Mouse (Mus musculus): ENCODE results near the gene Hnrnpul1. TPM values are rescaled to one million over a fixed set of nuclear protein-coding genes. Genes with fewer than 3 reads are reported as not detected.
A peak's percentile ranks its signal among the peaks of the same experiment; 100 is the strongest.

Hnrnpul1 gene
- polyA plus RNA-seq, 1 experiment from 2014 or later, result 62.5 TPM

DNA sequence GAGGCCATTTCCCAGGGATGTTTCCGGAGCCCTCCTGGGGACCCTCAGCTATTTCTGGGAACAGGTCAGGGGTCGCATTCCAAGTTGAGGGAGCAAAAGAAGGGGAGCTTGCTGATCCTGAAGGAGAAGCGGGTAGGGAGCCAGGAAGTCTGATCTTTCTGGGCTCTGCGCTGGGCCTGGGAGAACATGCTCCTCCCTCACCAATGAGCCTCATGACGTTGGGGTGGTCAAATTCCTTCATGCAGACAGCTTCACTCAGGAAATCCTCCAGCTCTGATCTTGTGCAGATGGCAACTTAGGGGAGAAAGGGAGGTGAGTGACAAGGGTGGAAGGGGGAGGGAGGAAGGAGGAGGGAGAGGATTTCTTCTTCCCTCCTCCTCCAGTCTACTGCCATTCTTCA, 9.7 kb upstream of the Hnrnpul1 start:
- Histone ChIP-seq H3K36me3 (replicated peaks) (peaks cover 87% of the 10 kb centered on the region), H3K9me3 (no peaks in the 10 kb centered on the region), H3K27me3 (replicated peaks; ENCODE audit: low read depth, poor library complexity, severe bottlenecking) (no peaks in the 10 kb centered on the region), H3K4me3 (no peak overlapping the region), H3K4me1 (peaks cover 11% of the 10 kb centered on the region), H3K27ac (replicated peaks) (peak overlapping the region; percentile 16)
- WGBS, result 47% methylated on average over 5 of the region's 5 CpGs
- peak; percentile 34 for DNase-seq (ENCODE audit: low spot score)

- peaks cover 87% of the 10 kb centered on the region for H3K36me3 ChIP-seq (replicated peaks)
These were observed 9.1 kb upstream of the Hnrnpul1 start for GRCm38 (mm10) chr7:25763678-25764077.

DNA sequence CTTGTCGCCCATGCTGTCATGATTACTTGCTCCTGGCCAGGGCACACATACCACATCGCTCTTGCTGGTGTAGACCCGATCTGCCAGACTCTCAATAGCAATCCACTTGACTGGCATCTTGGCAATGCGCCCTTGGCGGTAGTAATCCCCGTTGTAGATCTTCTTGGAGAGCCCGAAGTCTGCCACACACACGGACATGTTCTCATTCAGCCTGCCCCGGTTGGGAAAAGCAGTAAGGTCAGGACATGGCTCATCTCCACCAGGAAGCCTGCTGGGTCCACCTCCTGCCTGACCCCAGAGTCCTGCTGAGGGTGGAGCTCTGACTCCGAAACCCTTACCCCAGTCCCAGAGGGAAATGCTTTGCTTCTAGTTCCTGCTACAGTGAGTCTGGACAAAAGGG, 6.8 kb upstream of the Hnrnpul1 start:
- H3K27me3 ChIP-seq (replicated peaks; ENCODE audit: low read depth, poor library complexity, severe bottlenecking), result no peaks in the 10 kb centered on the region
- H3K36me3 ChIP-seq (replicated peaks), result peaks cover 74% of the 10 kb centered on the region
- H3K9me3 ChIP-seq, result no peaks in the 10 kb centered on the region
- H3K27ac ChIP-seq (replicated peaks), result no peak overlapping the region
- H3K4me3 ChIP-seq, result no peak overlapping the region
- peaks cover 11% of the 10 kb centered on the region for H3K4me1 ChIP-seq
- 87% methylated on average over 10 of the region's 10 CpGs for WGBS
- DNase-seq (ENCODE audit: low spot score), result no peak

More at GRCm38 (mm10) chr7:25763678-25764077, 9.1 kb upstream of the Hnrnpul1 start:
- peak overlapping the region; percentile 16 for H3K27ac ChIP-seq (replicated peaks)
- DNase-seq (ENCODE audit: low spot score), result no peak
- H3K4me1 ChIP-seq, result peaks cover 11% of the 10 kb centered on the region
- no peak overlapping the region for H3K4me3 ChIP-seq
- no peaks in the 10 kb centered on the region for H3K27me3 ChIP-seq (replicated peaks; ENCODE audit: low read depth, poor library complexity, severe bottlenecking)
- WGBS, result 68% methylated on average over 11 of the region's 11 CpGs
- H3K9me3 ChIP-seq, result no peaks in the 10 kb centered on the region

- H3K27ac ChIP-seq (replicated peaks), result peak overlapping the region; percentile 99
- no peaks in the 10 kb centered on the region for H3K9me3 ChIP-seq
- H3K27me3 ChIP-seq (replicated peaks; ENCODE audit: low read depth, poor library complexity, severe bottlenecking), result no peaks in the 10 kb centered on the region
- peak overlapping the region; percentile 97 for H3K4me3 ChIP-seq
- peak; percentile 91 for DNase-seq (ENCODE audit: low spot score)
- peaks cover 17% of the 10 kb centered on the region for H3K4me1 ChIP-seq
- H3K36me3 ChIP-seq (replicated peaks), result peaks cover 51% of the 10 kb centered on the region
- under 1% methylated on average over 18 of the region's 18 CpGs for WGBS
These were observed 1.5 kb upstream of the Hnrnpul1 start for GRCm38 (mm10) chr7:25756011-25756410.

DNA sequence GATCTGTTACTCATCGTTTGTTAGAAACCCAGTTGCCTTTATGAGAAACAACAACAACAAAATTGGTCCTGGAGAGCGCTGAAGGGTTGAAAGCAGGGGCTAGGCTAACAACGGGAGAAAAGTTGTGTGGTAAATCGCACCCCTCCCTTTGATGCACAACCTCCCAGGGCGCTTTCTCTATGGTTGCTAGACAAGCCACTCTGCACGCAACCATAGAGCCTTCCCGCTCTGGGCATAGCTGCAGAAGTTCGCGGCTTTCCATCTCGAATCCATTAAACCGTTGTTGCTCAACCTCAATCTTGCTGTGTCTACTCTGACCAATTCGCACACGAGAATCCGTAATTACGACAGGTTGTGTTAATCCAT, 894 bp upstream of the Hnrnpul1 start:
- Histone ChIP-seq H3K36me3 (replicated peaks) (peaks cover 51% of the 10 kb centered on the region), H3K4me1 (peaks cover 17% of the 10 kb centered on the region), H3K4me3 (peak overlapping the region; percentile 97), H3K9me3 (no peaks in the 10 kb centered on the region), H3K27me3 (replicated peaks; ENCODE audit: low read depth, poor library complexity, severe bottlenecking) (no peaks in the 10 kb centered on the region), H3K27ac (replicated peaks) (peak overlapping the region; percentile 99)
- under 1% methylated on average over 15 of the region's 15 CpGs for WGBS
- DNase-seq (ENCODE audit: low spot score), result peak; percentile 77

DNA sequence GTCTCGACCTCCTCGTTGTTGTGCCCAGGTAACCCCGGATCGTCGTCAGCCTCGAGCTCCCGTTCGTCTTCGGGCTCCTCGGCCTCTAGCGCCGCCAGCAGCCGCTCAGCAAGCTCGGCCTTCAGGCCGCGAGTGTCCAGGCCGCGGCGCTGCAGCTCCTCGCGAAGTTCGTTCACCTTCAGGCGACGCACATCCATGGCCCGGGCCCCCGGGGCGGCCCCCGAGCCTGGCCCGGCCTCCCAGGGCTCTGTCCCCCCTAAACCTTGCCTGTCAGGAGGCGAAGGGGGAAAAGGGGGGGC, 169 bp downstream of the Hnrnpul1 start:
- Histone ChIP-seq H3K4me3 (peak overlapping the region; percentile 97), H3K27ac (replicated peaks) (peak overlapping the region; percentile 99), H3K27me3 (replicated peaks; ENCODE audit: low read depth, poor library complexity, severe bottlenecking) (no peaks in the 10 kb centered on the region), H3K9me3 (no peaks in the 10 kb centered on the region), H3K4me1 (peaks cover 17% of the 10 kb centered on the region), H3K36me3 (replicated peaks) (peaks cover 51% of the 10 kb centered on the region)
- DNase-seq (ENCODE audit: low spot score), result no peak
- WGBS, result under 1% methylated on average over 30 of the region's 30 CpGs

- WGBS, result under 1% methylated on average over 46 of the region's 46 CpGs
- peaks cover 52% of the 10 kb centered on the region for H3K36me3 ChIP-seq (replicated peaks)
- H3K4me1 ChIP-seq, result peaks cover 17% of the 10 kb centered on the region
- no peak for DNase-seq (ENCODE audit: low spot score)
- H3K4me3 ChIP-seq, result peak overlapping the region; percentile 97
- no peaks in the 10 kb centered on the region for H3K27me3 ChIP-seq (replicated peaks; ENCODE audit: low read depth, poor library complexity, severe bottlenecking)
- no peaks in the 10 kb centered on the region for H3K9me3 ChIP-seq
- H3K27ac ChIP-seq (replicated peaks), result peak overlapping the region; percentile 99
These were observed 716 bp downstream of the Hnrnpul1 start for GRCm38 (mm10) chr7:25753643-25754438.

- no peaks in the 10 kb centered on the region for H3K9me3 ChIP-seq
- H3K4me1 ChIP-seq, result peaks cover 17% of the 10 kb centered on the region
- no peak for DNase-seq (ENCODE audit: low spot score)
- H3K27me3 ChIP-seq (replicated peaks; ENCODE audit: low read depth, poor library complexity, severe bottlenecking), result no peaks in the 10 kb centered on the region
- peak overlapping the region; percentile 99 for H3K27ac ChIP-seq (replicated peaks)
- H3K4me3 ChIP-seq, result peak overlapping the region; percentile 97
- H3K36me3 ChIP-seq (replicated peaks), result peaks cover 52% of the 10 kb centered on the region
These were observed 1.5 kb downstream of the Hnrnpul1 start for GRCm38 (mm10) chr7:25753076-25753475.

- WGBS, result 85% methylated on average over 3 of the region's 3 CpGs
These were observed 7.7 kb downstream of the Hnrnpul1 start for GRCm38 (mm10) chr7:25746844-25747243.

GRCm38 (mm10) chr7:25738277-25738676, 16.3 kb downstream of the Hnrnpul1 start:
- Histone ChIP-seq H3K4me3 (no peak overlapping the region), H3K4me1 (no peaks in the 10 kb centered on the region), H3K9me3 (no peaks in the 10 kb centered on the region), H3K27ac (replicated peaks) (no peak overlapping the region), H3K36me3 (replicated peaks) (peaks cover 100% of the 10 kb centered on the region), H3K27me3 (replicated peaks; ENCODE audit: low read depth, poor library complexity, severe bottlenecking) (no peaks in the 10 kb centered on the region)
- DNase-seq (ENCODE audit: low spot score), result no peak
- WGBS, result 90% methylated on average over 3 of the region's 3 CpGs

More at GRCm38 (mm10) chr7:25746844-25747243, 7.7 kb downstream of the Hnrnpul1 start:
- H3K27me3 ChIP-seq (replicated peaks; ENCODE audit: low read depth, poor library complexity, severe bottlenecking), result no peaks in the 10 kb centered on the region
- no peaks in the 10 kb centered on the region for H3K9me3 ChIP-seq
- DNase-seq (ENCODE audit: low spot score), result no peak
- peaks cover 100% of the 10 kb centered on the region for H3K36me3 ChIP-seq (replicated peaks)
- no peak overlapping the region for H3K4me3 ChIP-seq
- H3K4me1 ChIP-seq, result peaks cover under 1% of the 10 kb centered on the region; the same call in 1 of the 2 replicates
- H3K27ac ChIP-seq (replicated peaks), result no peak overlapping the region

- DNase-seq (ENCODE audit: low spot score), result no peak
- H3K36me3 ChIP-seq (replicated peaks), result peaks cover 100% of the 10 kb centered on the region
- 86% methylated on average over 2 of the region's 2 CpGs for WGBS
These were observed 17.6 kb downstream of the Hnrnpul1 start for GRCm38 (mm10) chr7:25736920-25737319.

GRCm38 (mm10) chr7:25734991-25735390, 19.6 kb downstream of the Hnrnpul1 start:
- Histone ChIP-seq H3K27me3 (replicated peaks; ENCODE audit: low read depth, poor library complexity, severe bottlenecking) (no peaks in the 10 kb centered on the region), H3K27ac (replicated peaks) (no peak overlapping the region), H3K4me3 (no peak overlapping the region), H3K36me3 (replicated peaks) (peaks cover 100% of the 10 kb centered on the region), H3K9me3 (no peaks in the 10 kb centered on the region), H3K4me1 (no peaks in the 10 kb centered on the region)
- no peak for DNase-seq (ENCODE audit: low spot score)
- 85% methylated on average over 4 of the region's 4 CpGs for WGBS

More at GRCm38 (mm10) chr7:25736920-25737319, 17.6 kb downstream of the Hnrnpul1 start:
- no peaks in the 10 kb centered on the region for H3K27me3 ChIP-seq (replicated peaks; ENCODE audit: low read depth, poor library complexity, severe bottlenecking)
- H3K9me3 ChIP-seq, result no peaks in the 10 kb centered on the region
- H3K4me3 ChIP-seq, result no peak overlapping the region
- H3K4me1 ChIP-seq, result no peaks in the 10 kb centered on the region
- H3K27ac ChIP-seq (replicated peaks), result no peak overlapping the region

DNA sequence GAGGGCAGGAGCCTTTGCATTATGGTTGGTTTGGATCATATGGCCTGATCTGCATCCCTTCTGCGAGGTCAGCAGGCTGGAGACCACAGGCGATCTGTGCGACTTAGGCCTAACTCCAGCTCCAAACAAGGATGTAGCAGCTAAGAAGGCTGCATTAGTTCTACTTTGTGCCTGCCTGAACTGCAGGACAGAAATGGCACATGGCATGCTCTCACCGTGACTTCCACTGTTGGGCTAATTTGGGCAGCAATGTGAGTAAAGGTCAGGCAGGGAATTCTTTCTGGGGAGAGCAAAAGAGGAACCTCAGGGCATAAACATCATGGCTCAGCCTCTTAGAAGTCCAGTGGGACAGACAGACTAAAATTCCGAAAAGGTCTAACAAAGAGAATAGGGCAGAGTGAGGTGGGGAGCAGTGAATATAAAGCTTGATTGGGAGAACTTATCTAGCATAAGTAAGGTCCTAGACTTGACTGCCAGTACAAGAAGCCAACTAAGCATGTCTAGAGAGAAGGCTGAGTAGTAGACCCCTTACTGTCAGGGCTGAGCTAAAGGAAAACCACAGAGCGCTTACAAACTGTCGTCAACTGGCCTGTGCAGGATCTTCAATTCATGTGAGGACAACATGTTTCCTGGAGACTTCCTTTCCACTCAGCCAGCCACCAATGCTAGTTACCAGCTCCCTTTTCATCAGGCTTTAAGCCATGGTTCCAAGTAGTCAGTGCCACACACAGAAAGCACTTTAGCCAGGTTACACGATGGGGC, 23.1 kb downstream of the Hnrnpul1 start:
- no peaks in the 10 kb centered on the region for H3K9me3 ChIP-seq
- H3K36me3 ChIP-seq (replicated peaks), result peaks cover 99% of the 10 kb centered on the region
- no peaks in the 10 kb centered on the region for H3K4me1 ChIP-seq
- H3K27ac ChIP-seq (replicated peaks), result no peak overlapping the region
- DNase-seq (ENCODE audit: low spot score), result no peak
- no peak overlapping the region for H3K4me3 ChIP-seq
- 92% methylated on average over 8 of the region's 8 CpGs for whole genome bisulfite sequencing
- no peaks in the 10 kb centered on the region for H3K27me3 ChIP-seq (replicated peaks; ENCODE audit: low read depth, poor library complexity, severe bottlenecking)
